Mouse (Mus musculus): ENCODE data around the gene Zyg11b. TPM values are rescaled to one million over a fixed set of nuclear protein-coding genes. Genes with fewer than 3 reads are reported as not detected.

Gene Zyg11b
- polyA plus RNA-seq (2015; fragmentation: Nextera tagmentation; extraction: Ambion mirVana): 23.3 and 28.8 TPM in 2 replicates

- under 1% methylated on average over 41 of the region's 58 CpGs for WGBS
- peak; percentile 96 for ATAC-seq (ENCODE audit: low FRiP score)
- no peaks in the 10 kb centered on the region for H3K27me3 ChIP-seq (replicated peaks)
These were observed at the start of gene Zyg11b for GRCm38 (mm10) chr4:108300670-108301373. Zyg11b (minus strand) TSS chr4:108301096.

GRCm38 (mm10) chr4:108349836-108350547 is 49.1 kb upstream of the Zyg11b start:
- ATAC-seq (ENCODE audit: low FRiP score): no peak
- Histone ChIP-seq H3K27ac (replicated peaks) (no peak overlapping the region), H3K9me3 (replicated peaks) (no peaks in the 10 kb centered on the region), H3K9ac (replicated peaks) (no peak overlapping the region), H3K4me1 (peaks cover 15% of the 10 kb centered on the region; the same call in 1 of the 2 replicates), H3K4me2 (no peak overlapping the region), H3K4me3 (replicated peaks) (no peak overlapping the region), H3K36me3 (no peaks in the 10 kb centered on the region), H3K27me3 (replicated peaks) (no peaks in the 10 kb centered on the region)
- 30% methylated on average over 8 of the region's 8 CpGs for WGBS

More at GRCm38 (mm10) chr4:108300670-108301373, at the start of gene Zyg11b:
- H3K9ac ChIP-seq (replicated peaks): peak within 1 kb of the TSS; percentile 89
- H3K9me3 ChIP-seq (replicated peaks): no peaks in the 10 kb centered on the region
- H3K4me2 ChIP-seq: peak within 1 kb of the TSS; percentile 63
- peak within 1 kb of the TSS; percentile 91 for H3K27ac ChIP-seq (replicated peaks)
- H3K36me3 ChIP-seq: no peaks in the 10 kb centered on the region
- peak within 1 kb of the TSS; percentile 75 for H3K4me3 ChIP-seq (replicated peaks)
- H3K4me1 ChIP-seq: peaks cover 24% of the 10 kb centered on the region

- Histone ChIP-seq H3K27me3 (replicated peaks) (no peaks in the 10 kb centered on the region), H3K9ac (replicated peaks) (no peak overlapping the region), H3K4me3 (replicated peaks) (no peak overlapping the region), H3K9me3 (replicated peaks) (no peaks in the 10 kb centered on the region), H3K36me3 (no peaks in the 10 kb centered on the region), H3K4me1 (peaks cover 18% of the 10 kb centered on the region; the same call in 1 of the 2 replicates), H3K4me2 (no peak overlapping the region), H3K27ac (replicated peaks) (no peak overlapping the region)
- ATAC-seq (ENCODE audit: low FRiP score): no peak
- 79% methylated on average over 3 of the region's 3 CpGs for WGBS
These were observed 48.2 kb upstream of the Zyg11b start for GRCm38 (mm10) chr4:108349064-108349463.

GRCm38 (mm10) chr4:108348256-108348875 is 47.5 kb upstream of the Zyg11b start:
- Histone ChIP-seq H3K36me3 (no peaks in the 10 kb centered on the region), H3K27ac (replicated peaks) (no peak overlapping the region), H3K9me3 (replicated peaks) (no peaks in the 10 kb centered on the region), H3K4me3 (replicated peaks) (no peak overlapping the region), H3K4me2 (no peak overlapping the region), H3K9ac (replicated peaks) (no peak overlapping the region), H3K4me1 (peaks cover 18% of the 10 kb centered on the region; the same call in 1 of the 2 replicates), H3K27me3 (replicated peaks) (no peaks in the 10 kb centered on the region)
- ATAC-seq (ENCODE audit: low FRiP score): no peak
- WGBS: 78% methylated on average over 5 of the region's 5 CpGs

- Histone ChIP-seq H3K4me2 (no peak overlapping the region), H3K27ac (replicated peaks) (no peak overlapping the region), H3K36me3 (no peaks in the 10 kb centered on the region), H3K27me3 (replicated peaks) (no peaks in the 10 kb centered on the region), H3K9me3 (replicated peaks) (no peaks in the 10 kb centered on the region), H3K4me1 (peaks cover 18% of the 10 kb centered on the region; the same call in 1 of the 2 replicates), H3K9ac (replicated peaks) (no peak overlapping the region), H3K4me3 (replicated peaks) (no peak overlapping the region)
- 84% methylated on average over 5 of the region's 5 CpGs for WGBS
- ATAC-seq (ENCODE audit: low FRiP score): no peak
These were observed 46.2 kb upstream of the Zyg11b start for GRCm38 (mm10) chr4:108347111-108347510.

GRCm38 (mm10) chr4:108345826-108346225 is 44.9 kb upstream of the Zyg11b start:
- no peak for ATAC-seq (ENCODE audit: low FRiP score)
- no peak overlapping the region for H3K4me3 ChIP-seq (replicated peaks)

GRCm38 (mm10) chr4:108344631-108345083 is 43.8 kb upstream of the Zyg11b start:
- H3K4me1 ChIP-seq: peaks cover 3% of the 10 kb centered on the region; the same call in 1 of the 2 replicates
- no peak for ATAC-seq (ENCODE audit: low FRiP score)
- no peak overlapping the region for H3K4me2 ChIP-seq
- 20% methylated on average over 7 of the region's 7 CpGs for WGBS
- H3K36me3 ChIP-seq: no peaks in the 10 kb centered on the region
- no peaks in the 10 kb centered on the region for H3K9me3 ChIP-seq (replicated peaks)
- 0 out of 2 replicates have a peak overlapping the region, but pooled peaks have one; percentile 39 for H3K27ac ChIP-seq (replicated peaks)
- no peak overlapping the region for H3K4me3 ChIP-seq (replicated peaks)
- H3K9ac ChIP-seq (replicated peaks): no peak overlapping the region
- H3K27me3 ChIP-seq (replicated peaks): no peaks in the 10 kb centered on the region

More at GRCm38 (mm10) chr4:108345826-108346225, 44.9 kb upstream of the Zyg11b start:
- H3K27ac ChIP-seq (replicated peaks): no peak overlapping the region
- H3K9ac ChIP-seq (replicated peaks): no peak overlapping the region
- no peak overlapping the region for H3K4me2 ChIP-seq
- H3K27me3 ChIP-seq (replicated peaks): no peaks in the 10 kb centered on the region
- no peaks in the 10 kb centered on the region for H3K9me3 ChIP-seq (replicated peaks)
- peaks cover 13% of the 10 kb centered on the region; the same call in 1 of the 2 replicates for H3K4me1 ChIP-seq
- no peaks in the 10 kb centered on the region for H3K36me3 ChIP-seq
- 29% methylated on average over 5 of the region's 5 CpGs for WGBS

GRCm38 (mm10) chr4:108339277-108339690 is 38.4 kb upstream of the Zyg11b start:
- H3K9ac ChIP-seq (replicated peaks): no peak overlapping the region
- no peak overlapping the region for H3K4me3 ChIP-seq (replicated peaks)
- 15% methylated on average over 4 of the region's 4 CpGs for WGBS
- 0 out of 2 replicates have a peak, but pooled peaks cover under 1% of the 10 kb centered on the region for H3K4me1 ChIP-seq
- ATAC-seq (ENCODE audit: low FRiP score): peak; percentile 82
- H3K4me2 ChIP-seq: no peak overlapping the region
- H3K27me3 ChIP-seq (replicated peaks): no peaks in the 10 kb centered on the region
- H3K27ac ChIP-seq (replicated peaks): no peak overlapping the region; the same call in 1 of the 2 replicates
- peaks cover 14% of the 10 kb centered on the region for H3K36me3 ChIP-seq
- no peaks in the 10 kb centered on the region for H3K9me3 ChIP-seq (replicated peaks)

- no peak for ATAC-seq (ENCODE audit: low FRiP score)
- Histone ChIP-seq H3K4me3 (replicated peaks) (no peak overlapping the region), H3K4me2 (no peak overlapping the region), H3K4me1 (no peaks in the 10 kb centered on the region), H3K9ac (replicated peaks) (no peak overlapping the region), H3K36me3 (peaks cover 19% of the 10 kb centered on the region), H3K27me3 (replicated peaks) (no peaks in the 10 kb centered on the region), H3K27ac (replicated peaks) (no peak overlapping the region; the same call in 1 of the 2 replicates), H3K9me3 (replicated peaks) (no peaks in the 10 kb centered on the region)
- 67% methylated on average over 10 of the region's 10 CpGs for WGBS
These were observed 37.9 kb upstream of the Zyg11b start for GRCm38 (mm10) chr4:108338811-108339210.

- H3K9ac ChIP-seq (replicated peaks): no peak overlapping the region
- H3K36me3 ChIP-seq: peaks cover 20% of the 10 kb centered on the region
- no peak overlapping the region for H3K4me2 ChIP-seq
- no peak for ATAC-seq (ENCODE audit: low FRiP score)
- H3K27me3 ChIP-seq (replicated peaks): no peaks in the 10 kb centered on the region
- no peak overlapping the region for H3K27ac ChIP-seq (replicated peaks)
- H3K4me1 ChIP-seq: no peaks in the 10 kb centered on the region
- no peaks in the 10 kb centered on the region for H3K9me3 ChIP-seq (replicated peaks)
- no peak overlapping the region for H3K4me3 ChIP-seq (replicated peaks)
- WGBS: 51% methylated on average over 9 of the region's 9 CpGs
These were observed 37.4 kb upstream of the Zyg11b start for GRCm38 (mm10) chr4:108338321-108338733.

GRCm38 (mm10) chr4:108337817-108338216 is 36.9 kb upstream of the Zyg11b start:
- Histone ChIP-seq H3K4me2 (no peak overlapping the region), H3K27me3 (replicated peaks) (no peaks in the 10 kb centered on the region), H3K4me3 (replicated peaks) (no peak overlapping the region), H3K36me3 (peaks cover 21% of the 10 kb centered on the region), H3K9ac (replicated peaks) (no peak overlapping the region), H3K27ac (replicated peaks) (no peak overlapping the region), H3K9me3 (replicated peaks) (no peaks in the 10 kb centered on the region), H3K4me1 (no peaks in the 10 kb centered on the region)
- WGBS: 36% methylated on average over 3 of the region's 3 CpGs
- ATAC-seq (ENCODE audit: low FRiP score): no peak

All from neural tube, embryonic 15.5 days (tissue).